Mouse (Mus musculus): ENCODE results near the gene Srpk2. TPM values are rescaled to one million over a fixed set of nuclear protein-coding genes. Genes with fewer than 3 reads are reported as not detected.
A peak's percentile ranks its signal among the peaks of the same experiment; 100 is the strongest.
"Not testable (repeated sequence)": the region's sequence is repeated elsewhere in the genome, so short reads cannot be mapped to it uniquely, and the experiment has no call there.

The Srpk2 gene
- polyA plus RNA-seq, 1 experiment from 2014 or later: 27.1 TPM

DNA sequence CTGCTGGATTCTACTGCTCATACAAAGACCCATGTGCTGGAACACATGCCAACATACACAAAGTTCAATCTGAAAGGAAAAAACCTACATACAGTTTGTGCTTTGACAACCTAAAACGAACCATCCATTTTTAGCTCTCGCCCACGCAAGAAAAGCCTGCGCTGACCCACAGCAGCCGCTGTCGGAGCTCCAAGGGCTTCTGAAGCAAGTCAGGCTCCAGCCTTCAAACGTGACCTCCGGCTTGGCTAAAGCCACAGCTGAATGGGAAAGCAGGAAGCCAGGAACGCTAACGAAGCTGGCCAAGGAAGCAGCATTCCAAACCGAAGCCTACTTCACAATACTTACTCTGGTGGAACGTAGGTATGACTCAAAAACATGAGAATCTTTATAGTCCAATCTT lies 85.9 kb downstream of the Srpk2 start:
- Histone ChIP-seq H3K9me3 (ENCODE audit: control insufficient read depth, low read length) (no peaks in the 10 kb centered on the region), H3K4me1 (replicated peaks; ENCODE audit: control insufficient read depth, insufficient read depth) (no peaks in the 10 kb centered on the region; the same call in 1 of the 2 replicates), H3K27me3 (ENCODE audit: control insufficient read depth, insufficient read depth, low read length) (no peaks in the 10 kb centered on the region), H3K4me3 (ENCODE audit: low read depth, low read length) (no peak overlapping the region), H3K9ac (ENCODE audit: low read length) (no peak overlapping the region), H3K27ac (replicated peaks) (no peak overlapping the region), H3K36me3 (ENCODE audit: control insufficient read depth, insufficient read depth, low read length) (no peaks in the 10 kb centered on the region), H3K4me2 (replicated peaks; ENCODE audit: low read depth) (0 out of 2 replicates have a peak overlapping the region, but pooled peaks have one; percentile 20)
- WGBS: 51% methylated on average over 12 of the region's 12 CpGs
- TF ChIP-seq EP300 (optimal IDR thresholded peaks at IDR 0.05) (no peak), CTCF (IDR thresholded peaks at IDR 0.05; ENCODE audit: low read depth) (no peak)
- no peak for DNase-seq (ENCODE audit: low spot score)
- ATAC-seq (ENCODE audit: low FRiP score, low TSS enrichment): no peak

DNA sequence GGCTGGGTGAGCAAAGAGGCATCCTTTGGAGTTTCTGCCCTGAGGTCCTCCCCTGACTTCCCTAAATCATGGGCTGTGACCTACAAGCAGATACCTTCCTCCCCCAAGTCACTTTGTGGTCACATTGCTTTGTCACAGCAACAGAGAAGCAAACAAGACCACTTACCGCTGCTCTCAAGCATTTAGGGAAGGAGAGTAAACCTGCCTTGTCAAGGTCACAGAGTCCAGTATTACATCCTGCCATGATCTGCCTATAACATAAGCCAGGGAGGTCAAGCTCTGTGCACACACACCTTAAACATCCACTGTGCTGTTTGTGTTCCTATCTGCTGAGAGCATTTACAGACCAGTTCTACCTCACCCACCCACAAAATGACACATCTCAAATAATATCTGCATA lies 86.4 kb downstream of the Srpk2 start:
- no peak overlapping the region for H3K27ac ChIP-seq (replicated peaks)

DNA sequence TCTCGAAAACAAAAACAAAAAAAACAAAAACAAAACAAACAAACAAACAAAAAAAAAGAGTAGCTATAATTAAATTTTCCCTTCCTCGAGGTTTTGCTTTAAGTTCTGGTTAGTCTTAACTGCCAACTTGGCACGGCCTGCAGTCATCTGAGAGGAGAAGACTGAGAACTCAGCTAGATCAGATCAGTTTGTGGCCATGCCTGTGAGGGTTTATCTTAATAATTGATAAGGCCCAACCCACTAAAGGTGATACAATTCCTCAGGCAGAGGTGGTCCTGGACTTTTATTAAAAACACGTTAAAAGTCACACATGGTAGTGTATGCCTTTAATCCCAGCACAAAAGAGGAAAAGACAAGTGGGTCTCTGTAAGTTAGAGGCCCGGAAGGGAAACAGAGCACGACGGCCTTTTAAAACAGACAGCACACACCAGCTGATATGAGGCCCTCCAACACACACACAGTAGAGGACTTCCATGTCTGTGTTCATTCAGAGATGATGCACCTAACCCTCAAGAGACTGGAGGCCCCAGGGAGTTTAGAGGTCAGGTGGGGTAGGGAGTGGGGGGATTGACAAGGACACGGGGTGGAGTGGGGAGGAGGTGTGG lies 87.1 kb downstream of the Srpk2 start:
- WGBS: 74% methylated on average over 8 of the region's 8 CpGs
- Histone ChIP-seq H3K4me3 (ENCODE audit: low read depth, low read length) (no peak overlapping the region), H3K9ac (ENCODE audit: low read length) (no peak overlapping the region), H3K9me3 (ENCODE audit: control insufficient read depth, low read length) (no peaks in the 10 kb centered on the region), H3K27me3 (ENCODE audit: control insufficient read depth, insufficient read depth, low read length) (no peaks in the 10 kb centered on the region), H3K27ac (replicated peaks) (no peak overlapping the region), H3K4me2 (replicated peaks; ENCODE audit: low read depth) (no peak overlapping the region), H3K4me1 (replicated peaks; ENCODE audit: control insufficient read depth, insufficient read depth) (no peaks in the 10 kb centered on the region; the same call in 1 of the 2 replicates), H3K36me3 (ENCODE audit: control insufficient read depth, insufficient read depth, low read length) (no peaks in the 10 kb centered on the region)
- no peak for TF ChIP-seq CTCF (IDR thresholded peaks at IDR 0.05; ENCODE audit: low read depth)
- TF ChIP-seq EP300 (optimal IDR thresholded peaks at IDR 0.05): no peak
- no peak for DNase-seq (ENCODE audit: low spot score)
- no peak for ATAC-seq (ENCODE audit: low FRiP score, low TSS enrichment)

More for the DNA sequence above, 86.4 kb downstream of the Srpk2 start:
- Histone ChIP-seq H3K27me3 (ENCODE audit: control insufficient read depth, insufficient read depth, low read length) (no peaks in the 10 kb centered on the region), H3K4me1 (replicated peaks; ENCODE audit: control insufficient read depth, insufficient read depth) (no peaks in the 10 kb centered on the region; the same call in 1 of the 2 replicates), H3K36me3 (ENCODE audit: control insufficient read depth, insufficient read depth, low read length) (no peaks in the 10 kb centered on the region), H3K4me3 (ENCODE audit: low read depth, low read length) (no peak overlapping the region), H3K9me3 (ENCODE audit: control insufficient read depth, low read length) (no peaks in the 10 kb centered on the region), H3K4me2 (replicated peaks; ENCODE audit: low read depth) (no peak overlapping the region), H3K9ac (ENCODE audit: low read length) (no peak overlapping the region)
- TF ChIP-seq EP300 (optimal IDR thresholded peaks at IDR 0.05): no peak
- no peak for TF ChIP-seq CTCF (IDR thresholded peaks at IDR 0.05; ENCODE audit: low read depth)
- 52% methylated on average over 1 of the region's 1 CpGs for WGBS
- DNase-seq (ENCODE audit: low spot score): no peak
- no peak for ATAC-seq (ENCODE audit: low FRiP score, low TSS enrichment)

DNA sequence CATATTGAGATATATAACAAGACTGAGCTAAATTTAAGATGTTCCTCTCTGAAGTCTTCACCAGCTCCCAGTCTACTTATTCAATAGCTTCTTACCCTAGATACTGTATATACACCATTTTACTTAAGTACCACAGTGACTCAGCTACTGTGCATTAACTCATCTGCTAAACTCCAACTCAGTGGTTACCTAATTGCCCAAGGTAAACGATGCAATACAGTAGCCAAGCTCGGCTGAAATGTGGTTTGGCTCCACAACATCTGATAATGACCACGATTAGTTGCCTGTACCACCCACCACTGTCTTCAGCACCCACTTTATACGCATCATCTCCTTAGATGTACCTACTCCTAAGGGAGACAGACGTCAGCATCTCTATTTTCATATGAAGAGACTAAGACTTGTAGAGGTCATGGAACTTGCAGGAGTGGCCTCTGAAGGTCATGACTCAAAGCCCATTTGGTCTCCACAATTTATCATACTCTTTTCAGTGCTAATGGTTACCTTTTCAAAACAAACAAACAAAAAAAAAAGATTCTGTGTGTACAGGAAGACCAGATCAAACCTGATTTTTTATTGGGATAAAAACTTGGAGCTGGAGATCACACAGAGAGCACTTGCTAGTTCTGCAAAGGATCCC lies 88.0 kb downstream of the Srpk2 start:
- H3K27ac ChIP-seq (replicated peaks): no peak overlapping the region
- ATAC-seq (ENCODE audit: low FRiP score, low TSS enrichment) (no peak), DNase-seq (ENCODE audit: low spot score) (no peak)
- H3K36me3 ChIP-seq (ENCODE audit: control insufficient read depth, insufficient read depth, low read length): no peaks in the 10 kb centered on the region
- H3K4me1 ChIP-seq (replicated peaks; ENCODE audit: control insufficient read depth, insufficient read depth): no peaks in the 10 kb centered on the region; the same call in 1 of the 2 replicates
- no peaks in the 10 kb centered on the region for H3K27me3 ChIP-seq (ENCODE audit: control insufficient read depth, insufficient read depth, low read length)
- H3K4me2 ChIP-seq (replicated peaks; ENCODE audit: low read depth): no peak overlapping the region
- TF ChIP-seq EP300 (optimal IDR thresholded peaks at IDR 0.05) (no peak), CTCF (IDR thresholded peaks at IDR 0.05; ENCODE audit: low read depth) (no peak)
- H3K9me3 ChIP-seq (ENCODE audit: control insufficient read depth, low read length): no peaks in the 10 kb centered on the region
- H3K4me3 ChIP-seq (ENCODE audit: low read depth, low read length): no peak overlapping the region
- no peak overlapping the region for H3K9ac ChIP-seq (ENCODE audit: low read length)
- WGBS: 80% methylated on average over 5 of the region's 5 CpGs

DNA sequence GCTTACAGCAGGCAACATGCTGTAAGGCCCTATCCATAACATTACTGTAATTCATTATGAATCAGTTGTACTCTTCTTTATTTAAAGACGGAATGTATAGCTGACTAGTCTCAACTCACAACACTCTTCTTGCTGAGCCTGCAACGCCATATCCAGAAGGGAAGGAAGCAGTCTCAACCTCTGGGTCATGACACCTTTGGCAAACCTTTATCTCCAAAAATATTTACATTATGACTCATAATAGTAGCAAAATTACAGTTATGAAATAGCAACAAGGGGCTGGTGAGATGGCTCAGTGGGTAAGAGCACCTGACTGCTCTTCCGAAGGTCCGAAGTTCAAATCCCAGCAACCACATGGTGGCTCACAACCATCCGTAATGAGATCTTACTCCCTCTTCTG lies 94.1 kb downstream of the Srpk2 start:
- not testable (repeated sequence) for H3K36me3 ChIP-seq (ENCODE audit: control insufficient read depth, insufficient read depth, low read length); ATAC-seq (ENCODE audit: low FRiP score, low TSS enrichment); H3K4me1 ChIP-seq (replicated peaks; ENCODE audit: control insufficient read depth, insufficient read depth)

DNA sequence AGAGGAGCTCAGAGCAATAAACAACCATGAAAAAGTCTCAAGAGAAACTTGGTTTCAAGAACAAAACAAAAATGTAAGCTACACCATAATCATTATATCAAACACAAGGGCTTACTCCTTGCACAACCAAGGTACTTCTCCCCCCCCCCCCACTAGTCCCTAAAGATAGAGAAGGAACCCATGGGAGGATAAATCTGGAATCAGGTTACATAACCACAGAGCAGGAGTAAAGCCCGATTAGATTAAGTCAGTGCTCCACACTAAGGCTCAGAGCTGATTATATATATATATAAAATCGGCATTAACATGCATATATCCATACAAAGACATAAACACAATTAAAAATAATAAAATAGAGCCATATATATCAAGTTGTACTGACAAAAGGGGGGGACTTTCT lies 96.8 kb downstream of the Srpk2 start:
- Histone ChIP-seq H3K4me2 (replicated peaks; ENCODE audit: low read depth) (no peak overlapping the region), H3K9me3 (ENCODE audit: control insufficient read depth, low read length) (no peaks in the 10 kb centered on the region), H3K27me3 (ENCODE audit: control insufficient read depth, insufficient read depth, low read length) (no peaks in the 10 kb centered on the region), H3K36me3 (ENCODE audit: control insufficient read depth, insufficient read depth, low read length) (no peaks in the 10 kb centered on the region; the same call in 1 of the 2 replicates), H3K27ac (replicated peaks) (no peak overlapping the region), H3K4me3 (ENCODE audit: low read depth, low read length) (no peak overlapping the region), H3K4me1 (replicated peaks; ENCODE audit: control insufficient read depth, insufficient read depth) (no peaks in the 10 kb centered on the region), H3K9ac (ENCODE audit: low read length) (no peak overlapping the region)
- ATAC-seq (ENCODE audit: low FRiP score, low TSS enrichment) (no peak), DNase-seq (ENCODE audit: low spot score) (no peak)
- 71% methylated on average over 2 of the region's 2 CpGs for WGBS
- TF ChIP-seq CTCF (IDR thresholded peaks at IDR 0.05; ENCODE audit: low read depth) (no peak), EP300 (optimal IDR thresholded peaks at IDR 0.05) (no peak)

More for the DNA sequence above, 94.1 kb downstream of the Srpk2 start:
- not testable (repeated sequence) for DNase-seq (ENCODE audit: low spot score); H3K9me3 ChIP-seq (ENCODE audit: control insufficient read depth, low read length); H3K27me3 ChIP-seq (ENCODE audit: control insufficient read depth, insufficient read depth, low read length); H3K27ac ChIP-seq (replicated peaks); H3K4me3 ChIP-seq (ENCODE audit: low read depth, low read length); H3K4me2 ChIP-seq (replicated peaks; ENCODE audit: low read depth); H3K9ac ChIP-seq (ENCODE audit: low read length)
- 78% methylated on average over 4 of the region's 5 CpGs for WGBS
